Comparison of ENCODE assay signal across 17 mouse cellular contexts in the genomic region with DNA sequence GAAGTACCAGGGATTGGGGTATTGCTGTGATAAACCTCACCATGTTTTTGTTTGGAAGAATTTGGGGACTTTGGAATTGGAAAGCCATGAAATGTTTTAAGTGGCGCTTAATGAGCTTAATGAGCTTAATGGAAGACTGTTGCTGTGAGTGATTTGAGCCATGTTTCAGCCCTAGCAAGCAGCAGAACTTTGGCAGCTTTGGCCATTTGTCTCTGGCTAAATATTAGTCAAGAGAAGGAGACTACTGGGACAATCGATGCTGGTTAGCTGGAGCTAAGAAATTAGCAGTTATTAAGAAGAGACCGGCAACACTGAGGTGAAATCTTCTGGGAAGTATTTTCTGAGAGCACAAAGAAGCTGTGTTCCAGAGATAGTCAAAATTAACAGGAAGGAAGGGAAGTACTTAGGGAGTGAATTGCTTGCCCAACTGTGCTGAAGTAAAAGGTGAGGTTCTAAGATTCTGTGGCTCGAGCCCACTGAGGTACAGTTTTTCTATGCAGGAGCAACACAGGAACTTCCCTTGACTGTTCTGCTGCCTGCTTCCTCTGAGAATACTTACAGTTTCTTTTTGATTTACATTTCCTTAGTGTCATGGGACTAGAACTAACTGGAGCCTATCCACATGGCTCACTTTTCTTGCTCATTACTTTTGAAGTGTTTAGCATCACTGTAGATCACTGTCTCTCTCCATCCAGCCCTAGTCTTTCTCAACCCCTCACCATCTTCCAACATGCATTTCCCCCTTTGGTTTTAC. TPM values are rescaled to one million over a fixed set of nuclear protein-coding genes. Genes with fewer than 3 reads are reported as not detected.
DNase-seq lines count a peak whose midpoint lies in the region; ATAC-seq and TF ChIP-seq lines count a peak whose summit lies in the region.
"Had no signal": no experiment of that assay in that cellular context is flagged by ENCODE, and none has a peak within 500 bp of the region (broad histone marks: within the 10 kb centered on the region; RNA-seq: fewer than 3 reads in every experiment).

No protein-coding gene starts in this region.

- WGBS in intestine, postnatal 0 days, result 59% methylated on average over 4 of the region's 4 CpGs

- H3K4me1 ChIP-seq in megakaryocyte, embryonic 14.5 days, result peaks cover 74% of the 10 kb centered on the region
- H3K4me1 ChIP-seq in intestine, postnatal 0 days (replicated peaks; ENCODE audit: control insufficient read depth, insufficient read depth, low read length), result no peaks in the 10 kb centered on the region

- peak; percentile 30 for DNase-seq in kidney, adult 11 months
- DNase-seq in kidney, postnatal 4 days, result no peak
- DNase-seq in kidney, adult 9 months, result peak; percentile 81
- DNase-seq in right cerebral cortex, postnatal 25 days, result no peak
- no peak for DNase-seq in ovary, postnatal 10 days (ENCODE audit: low spot score)
- DNase-seq: cerebellum, adult 11 months; heart, adult 2 months; liver, embryonic 13.5 days; thymus, postnatal 4 days had no signal

- H3K4me2 ChIP-seq in intestine, postnatal 0 days (replicated peaks; ENCODE audit: low read depth), result no peak overlapping the region
- H3K4me2 ChIP-seq: forebrain, embryonic 13.5 days; liver, embryonic 13.5 days; neural tube, embryonic 13.5 days had no signal

- TF ChIP-seq CTCF in intestine, postnatal 0 days (IDR thresholded peaks at IDR 0.05; ENCODE audit: low read depth), result no peak

- H3K4me3 ChIP-seq in megakaryocyte, embryonic 14.5 days (replicated peaks), result peak overlapping the region; percentile 81
- no peak overlapping the region for H3K4me3 ChIP-seq in intestine, postnatal 0 days (ENCODE audit: low read depth, low read length)
- H3K4me3 ChIP-seq: forebrain, embryonic 13.5 days; heart, adult 2 months; liver, embryonic 13.5 days; neural tube, embryonic 13.5 days had no signal

- peak; percentile 78 for ATAC-seq in CD4-positive, CD25-positive, alpha-beta regulatory T cell, adult 4 months
- ATAC-seq in intestine, postnatal 0 days, result no peak
- ATAC-seq: forebrain, embryonic 13.5 days; hindbrain, embryonic 16.5 days; midbrain, embryonic 16.5 days had no signal

- no peaks in the 10 kb centered on the region for H3K27me3 ChIP-seq in megakaryocyte, embryonic 14.5 days (replicated peaks)
- H3K27me3 ChIP-seq in intestine, postnatal 0 days (replicated peaks; ENCODE audit: control insufficient read depth, insufficient read depth, low read length), result no peaks in the 10 kb centered on the region
- H3K27me3 ChIP-seq: forebrain, embryonic 13.5 days; liver, embryonic 13.5 days; neural tube, embryonic 13.5 days had no signal

- no peak overlapping the region for H3K27ac ChIP-seq in intestine, postnatal 0 days (ENCODE audit: low read depth, low read length)
- H3K27ac ChIP-seq: forebrain, embryonic 13.5 days; heart, adult 2 months; liver, embryonic 13.5 days; neural tube, embryonic 13.5 days had no signal

- no peak overlapping the region for H3K9ac ChIP-seq in intestine, postnatal 0 days (ENCODE audit: low read depth, low read length)
- H3K9ac ChIP-seq: forebrain, embryonic 13.5 days; liver, embryonic 13.5 days; neural tube, embryonic 13.5 days had no signal

- no peaks in the 10 kb centered on the region for H3K9me3 ChIP-seq in megakaryocyte, embryonic 14.5 days
- H3K9me3 ChIP-seq in intestine, postnatal 0 days (ENCODE audit: control insufficient read depth), result no peaks in the 10 kb centered on the region
- H3K9me3 ChIP-seq: forebrain, embryonic 13.5 days; G1E; liver, embryonic 13.5 days; neural tube, embryonic 13.5 days had no signal

- peaks cover 6% of the 10 kb centered on the region for H3K36me3 ChIP-seq in megakaryocyte, embryonic 14.5 days (replicated peaks; ENCODE audit: low read length)
- no peaks in the 10 kb centered on the region for H3K36me3 ChIP-seq in intestine, postnatal 0 days (ENCODE audit: control insufficient read depth, insufficient read depth)
- H3K36me3 ChIP-seq: liver, embryonic 13.5 days had no signal

RNA-seq across cellular contexts. Expression of a gene that starts 17.5 kb away (rescaled TPM):
- 10 to 100 TPM; 46.0 to 49.2 TPM for polyA plus RNA-seq in CD4-positive, CD25-positive, alpha-beta regulatory T cell, adult 4 months (2017; shearing (Covaris generic))
- 1.0 and 1.5 TPM in 2 replicates for polyA plus RNA-seq in megakaryocyte, embryonic 14.5 days (2012; ENCODE audit: insufficient read depth, low replicate concordance)
- polyA plus RNA-seq in intestine, postnatal 0 days (2015; fragmentation: Nextera tagmentation; extraction: Ambion mirVana), result 2.3 and 3.0 TPM in 2 replicates

RNA-seq across cellular contexts. Expression of a gene that starts 17.6 kb away (rescaled TPM):
- 10 to 100 TPM; 45.1 to 57.8 TPM for polyA plus RNA-seq in CD4-positive, CD25-positive, alpha-beta regulatory T cell, adult 4 months (2017; shearing (Covaris generic))
- polyA plus RNA-seq in megakaryocyte, embryonic 14.5 days (2012; ENCODE audit: insufficient read depth, low replicate concordance), result 3.9 TPM in 1 of 2 replicates, not detected in the other
- polyA plus RNA-seq in intestine, postnatal 0 days (2015; fragmentation: Nextera tagmentation; extraction: Ambion mirVana), result 43.6 and 44.8 TPM in 2 replicates

Comparison
In these comparisons a context has a peak if more than half of its experiments do, and no peak if none do; other contexts are left out.
1. DNase-seq: peak in kidney, adult 11 months (single experiment) and kidney, adult 9 months (single experiment); none in kidney, postnatal 4 days (0 of 2), right cerebral cortex, postnatal 25 days (single experiment) and ovary, postnatal 10 days (single experiment).
2. RNA of a gene that starts 17.5 kb away (polyA plus RNA-seq): 46.0 to 49.2 TPM in CD4-positive, CD25-positive, alpha-beta regulatory T cell, adult 4 months; 2.3 to 3.0 TPM in intestine, postnatal 0 days and 1.0 to 1.5 TPM in megakaryocyte, embryonic 14.5 days; every median in the first group is over 10 times any median in the second.